Mouse (Mus musculus) C2C12 (cell line): Measurements from ENCODE around the gene Gm20532.

Experiments
- CTCF ChIP-seq: IDR thresholded peaks from one replicate; pipeline ENCODE4 v1.5.1; 2011; ENCODE audit not compliant: control insufficient read depth, insufficient read depth, insufficient read length
- FOSL1 ChIP-seq: IDR thresholded peaks from one replicate; pipeline ENCODE4 v1.8.0; 2011; ENCODE audit warnings: mild to moderate bottlenecking, low read length; ENCODE audit not compliant: poor library complexity, insufficient read depth, severe bottlenecking
- MAX ChIP-seq: IDR thresholded peaks from one replicate; pipeline ENCODE4 v1.6.1; 2011; ENCODE audit warnings: mild to moderate bottlenecking, control low read depth
- MYOD1 ChIP-seq: IDR thresholded peaks from one replicate; pipeline ENCODE4 v1.6.1; 2011; ENCODE audit warnings: low read depth; ENCODE audit not compliant: control insufficient read depth, insufficient read length
- MYOG ChIP-seq: IDR thresholded peaks from one replicate; pipeline ENCODE4 v1.6.1; 2011; ENCODE audit not compliant: control insufficient read depth, insufficient read length; ENCODE audit errors: extremely low read depth
- USF1 ChIP-seq: IDR thresholded peaks from one replicate; pipeline ENCODE4 v1.6.1; 2011; ENCODE audit warnings: low read depth, mild to moderate bottlenecking, control low read depth, moderate library complexity

DNA sequence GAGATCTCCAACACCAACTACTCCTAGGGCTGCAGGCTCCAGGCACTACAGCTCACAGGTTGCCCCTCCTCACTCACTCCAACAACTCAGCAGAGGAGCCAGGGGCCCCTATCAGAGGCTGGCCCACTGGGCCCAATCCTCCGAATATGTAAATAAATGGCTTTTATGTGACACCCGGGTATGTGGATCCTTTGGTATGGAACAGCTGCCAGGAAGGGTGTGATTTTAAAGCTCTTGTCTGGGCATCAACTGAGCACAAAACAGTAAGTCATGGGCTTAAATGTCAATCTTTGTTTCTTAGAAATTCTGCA is 49.8 kb downstream of the Gm20532 start:
- no peak for TF ChIP-seq CTCF
- TF ChIP-seq MYOD1, result no peak
- TF ChIP-seq USF1, result no peak
- no peak for TF ChIP-seq FOSL1
- TF ChIP-seq MAX, result no peak
- no peak for TF ChIP-seq MYOG
